Mouse (Mus musculus) E14TG2a.4 (cell line): ENCODE data around the gene Taok3.

Experiments
- H3K27me3 ChIP-seq: 2 replicates; pipeline ENCODE4 v1.6.1; 2014; ENCODE audit warnings: low read length, control low read depth; ENCODE audit not compliant: insufficient read depth
- H3K36me3 ChIP-seq: 2 replicates; pipeline ENCODE4 v1.6.1; 2014; ENCODE audit warnings: low read length, control low read depth; ENCODE audit not compliant: insufficient read depth
- H3K4me1 ChIP-seq: replicated peaks from 2 replicates; pipeline ENCODE4 v1.6.1; 2014; ENCODE audit warnings: low read depth, low read length, control low read depth
- H3K4me3 ChIP-seq: replicated peaks from 2 replicates; pipeline ENCODE4 v1.5.1; 2014; ENCODE audit warnings: mild to moderate bottlenecking, low read length
- H3K9me3 ChIP-seq: 2 replicates; pipeline ENCODE4 v1.6.1; 2014; ENCODE audit warnings: low read length, control low read depth
- CTCF ChIP-seq: conservative IDR thresholded peaks from 2 replicates; pipeline ENCODE4 v1.5.1; 2014; ENCODE audit warnings: low read length
- NANOG ChIP-seq: IDR thresholded peaks from 2 replicates; pipeline ENCODE4 v1.6.1; 2014; ENCODE audit warnings: borderline replicate concordance, low read length, mixed read lengths
- POU5F1 ChIP-seq: IDR thresholded peaks from 2 replicates; pipeline ENCODE4 v1.6.1; 2014; ENCODE audit warnings: low read length, borderline replicate concordance

Gene Taok3

DNA sequence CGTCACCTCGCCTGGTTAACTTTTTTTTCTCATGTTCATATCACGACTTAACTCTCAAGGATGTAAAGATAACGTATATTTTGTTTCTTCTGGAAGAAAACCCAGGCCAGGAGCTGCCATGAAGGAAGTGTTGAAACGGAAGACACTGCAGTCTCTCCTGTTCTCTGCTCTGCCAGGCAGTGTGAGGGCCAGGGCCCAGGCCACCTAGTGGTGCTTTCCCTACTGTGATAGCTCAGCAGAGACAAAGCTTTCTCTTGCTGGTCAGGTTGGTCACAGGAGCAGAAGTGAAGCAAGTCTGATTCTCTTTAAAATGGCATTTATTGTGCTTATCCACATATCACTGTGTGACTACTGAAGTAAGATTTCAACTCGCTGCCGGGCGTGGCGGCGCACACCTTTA, 161.6 kb downstream of the Taok3 start:
- Histone ChIP-seq H3K27me3 (no peaks in the 10 kb centered on the region), H3K9me3 (no peaks in the 10 kb centered on the region), H3K4me3 (no peak overlapping the region), H3K36me3 (peaks cover 63% of the 10 kb centered on the region), H3K4me1 (peaks cover 68% of the 10 kb centered on the region)
- TF ChIP-seq POU5F1 = no peak
- TF ChIP-seq NANOG = no peak
- 0 out of 2 replicates have a peak, but pooled peaks have one; percentile 12 for TF ChIP-seq CTCF

GRCm38 (mm10) chr5:117282360-117282759, 162.4 kb downstream of the Taok3 start:
- H3K4me3 ChIP-seq = 0 out of 2 replicates have a peak overlapping the region, but pooled peaks have one; percentile 5
- H3K9me3 ChIP-seq = no peaks in the 10 kb centered on the region
- no peak for TF ChIP-seq POU5F1
- no peak for TF ChIP-seq NANOG
- no peaks in the 10 kb centered on the region for H3K27me3 ChIP-seq
- peaks cover 68% of the 10 kb centered on the region for H3K4me1 ChIP-seq
- peaks cover 63% of the 10 kb centered on the region for H3K36me3 ChIP-seq

DNA sequence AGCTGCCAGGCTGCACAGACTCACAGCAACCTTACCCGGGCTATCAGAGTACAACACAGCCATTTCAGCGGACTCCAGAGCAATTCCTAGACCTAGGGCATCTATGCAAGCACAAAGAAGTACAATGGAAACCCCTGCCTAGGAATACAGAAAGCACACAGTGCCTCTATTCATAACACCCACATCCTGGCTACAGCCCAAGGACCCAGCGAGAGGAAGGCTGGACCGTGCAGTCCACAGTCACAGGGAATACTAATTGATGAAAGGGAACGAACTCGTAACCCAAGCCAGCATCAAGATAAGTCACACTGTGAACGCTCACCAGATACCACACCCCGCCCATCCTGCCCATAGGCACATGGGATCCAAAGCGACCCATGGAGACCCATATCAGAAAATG, 164.1 kb downstream of the Taok3 start:
- peaks cover 75% of the 10 kb centered on the region for H3K4me1 ChIP-seq
- peaks cover 4% of the 10 kb centered on the region; the same call in 1 of the 2 replicates for H3K27me3 ChIP-seq
- TF ChIP-seq NANOG (no peak), CTCF (no peak), POU5F1 (no peak)
- H3K4me3 ChIP-seq = peak overlapping the region; percentile 7; the same call in 1 of the 2 replicates
- peaks cover 63% of the 10 kb centered on the region for H3K36me3 ChIP-seq
- no peaks in the 10 kb centered on the region for H3K9me3 ChIP-seq

GRCm38 (mm10) chr5:117284682-117285081, 164.8 kb downstream of the Taok3 start:
- TF ChIP-seq CTCF (no peak), NANOG (no peak), POU5F1 (no peak)
- Histone ChIP-seq H3K9me3 (no peaks in the 10 kb centered on the region), H3K4me3 (peak overlapping the region; percentile 7; the same call in 1 of the 2 replicates), H3K36me3 (peaks cover 60% of the 10 kb centered on the region), H3K4me1 (peaks cover 68% of the 10 kb centered on the region), H3K27me3 (peaks cover 4% of the 10 kb centered on the region; the same call in 1 of the 2 replicates)

- Histone ChIP-seq H3K4me3 (0 out of 2 replicates have a peak overlapping the region, but pooled peaks have one; percentile 26), H3K27me3 (peaks cover 4% of the 10 kb centered on the region; the same call in 1 of the 2 replicates), H3K36me3 (peaks cover 54% of the 10 kb centered on the region), H3K4me1 (peaks cover 62% of the 10 kb centered on the region), H3K9me3 (no peaks in the 10 kb centered on the region)
- TF ChIP-seq NANOG = no peak
- no peak for TF ChIP-seq CTCF
- TF ChIP-seq POU5F1 = no peak
Observed at GRCm38 (mm10) chr5:117285266-117285665, 165.3 kb downstream of the Taok3 start.

DNA sequence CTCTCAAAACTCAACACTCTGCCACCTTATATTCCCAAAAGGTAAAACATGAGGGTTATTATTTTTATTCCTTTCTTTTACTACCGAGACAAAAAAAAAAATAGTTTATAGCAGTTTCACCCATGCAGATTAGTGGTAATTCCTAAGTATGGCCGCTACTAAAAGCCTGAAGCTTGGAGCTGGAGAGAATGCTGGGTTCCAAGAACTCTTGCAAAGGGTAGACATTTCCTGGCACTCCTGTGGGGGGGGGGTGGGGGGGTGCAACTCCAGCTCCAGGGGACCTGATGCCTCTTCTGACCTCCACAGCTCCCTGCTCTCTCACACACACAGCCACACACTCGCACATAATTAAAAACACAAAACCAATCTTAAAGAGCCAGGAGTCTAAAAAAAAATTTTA, 166.4 kb downstream of the Taok3 start:
- Histone ChIP-seq H3K9me3 (no peaks in the 10 kb centered on the region), H3K27me3 (peaks cover 4% of the 10 kb centered on the region; the same call in 1 of the 2 replicates), H3K4me3 (peak overlapping the region; percentile 93), H3K4me1 (peaks cover 58% of the 10 kb centered on the region), H3K36me3 (peaks cover 44% of the 10 kb centered on the region)
- TF ChIP-seq NANOG (no peak), POU5F1 (no peak), CTCF (no peak)

- Histone ChIP-seq H3K4me3 (peak within 1 kb of the TSS; percentile 93), H3K36me3 (peaks cover 35% of the 10 kb centered on the region), H3K27me3 (peaks cover 4% of the 10 kb centered on the region; the same call in 1 of the 2 replicates), H3K9me3 (no peaks in the 10 kb centered on the region), H3K4me1 (peaks cover 58% of the 10 kb centered on the region)
- TF ChIP-seq CTCF = no peak
- no peak for TF ChIP-seq NANOG
- TF ChIP-seq POU5F1 = no peak
Observed at GRCm38 (mm10) chr5:117286831-117287822, 167.2 kb downstream of the Taok3 start, which contains the start of gene Pebp1. TSS of gene Pebp1 (minus strand) at chr5:117287625.

DNA sequence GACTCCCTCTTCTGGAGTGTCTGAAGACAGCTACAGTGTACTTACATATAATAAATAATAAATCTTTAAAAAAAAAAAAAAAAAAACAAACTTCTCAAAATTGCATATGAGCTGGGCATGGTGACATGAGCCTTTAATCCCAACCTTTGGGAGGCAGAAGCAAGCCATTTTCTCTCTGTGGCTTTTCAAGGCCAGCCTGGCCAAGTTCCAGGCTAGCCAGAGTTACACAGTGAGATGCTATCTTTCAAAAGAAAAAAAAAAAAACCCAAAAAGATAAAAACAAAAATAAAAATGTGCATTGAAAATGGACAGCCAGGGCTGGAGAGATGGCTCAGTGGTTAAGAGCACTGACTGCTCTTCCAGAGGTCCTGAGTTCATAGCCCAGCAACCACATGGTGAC, 169.7 kb downstream of the Taok3 start:
- Histone ChIP-seq H3K9me3 (no peaks in the 10 kb centered on the region), H3K27me3 (peaks cover 4% of the 10 kb centered on the region; the same call in 1 of the 2 replicates), H3K4me3 (no peak overlapping the region), H3K36me3 (peaks cover 16% of the 10 kb centered on the region), H3K4me1 (peaks cover 65% of the 10 kb centered on the region)
- TF ChIP-seq CTCF (no peak), NANOG (no peak), POU5F1 (no peak)
